Mouse (Mus musculus) hindbrain, embryonic 11.5 days (tissue): ENCODE measurements at regions not wholly inside any gene's neighbourhood (a gene's known extent, or its start where the extent isn't known, plus 50 kb on each side); places are given as distances from the start of the nearest gene placed in this dataset.

Experiments used
- ATAC-seq: fragments of 200-750 bp; cut with Nextera tagmentation; 2 replicates; pipeline ENCODE4 v1.8.0; 2017; ENCODE audit warnings: mild to moderate bottlenecking, moderate TSS enrichment, moderate library complexity; ENCODE audit not compliant: low FRiP score
- DNase-seq: peaks from one replicate; pipeline ENCODE4 v3.0.0-alpha.2; 2015; ENCODE audit warnings: low spot score
- H3K27ac ChIP-seq: fragments of 300-500 bp; sonication (generic); 2 replicates; pipeline ENCODE4 v1.5.1; 2014; ENCODE audit warnings: mild to moderate bottlenecking, low read depth, low read length
- H3K27me3 ChIP-seq: fragments of 300-500 bp; sonication (generic); 2 replicates; pipeline ENCODE4 v1.6.1; 2014; ENCODE audit warnings: mild to moderate bottlenecking, low read length, moderate library complexity, mixed read lengths; ENCODE audit not compliant: control insufficient read depth, insufficient read depth
- H3K36me3 ChIP-seq: fragments of 300-500 bp; sonication (generic); 2 replicates; pipeline ENCODE4 v1.6.1; 2014; ENCODE audit warnings: mild to moderate bottlenecking, low read length, moderate library complexity, mixed read lengths; ENCODE audit not compliant: control insufficient read depth, insufficient read depth
- H3K4me1 ChIP-seq: fragments of 300-500 bp; sonication (generic); replicated peaks from 2 replicates; pipeline ENCODE4 v1.6.1; 2014; ENCODE audit warnings: low read length, mixed read lengths; ENCODE audit not compliant: control insufficient read depth, insufficient read depth
- H3K4me2 ChIP-seq: fragments of 300-500 bp; sonication (generic); replicated peaks from 2 replicates; pipeline ENCODE4 v1.6.1; 2014; ENCODE audit warnings: mild to moderate bottlenecking, low read depth, low read length
- H3K4me3 ChIP-seq: fragments of 300-500 bp; sonication (generic); 2 replicates; pipeline ENCODE4 v1.5.1; 2014; ENCODE audit warnings: low read depth, low read length
- H3K9ac ChIP-seq: fragments of 300-500 bp; sonication (generic); 2 replicates; pipeline ENCODE4 v1.6.1; 2014; ENCODE audit warnings: low read depth, low read length
- H3K9me3 ChIP-seq: fragments of 300-500 bp; sonication (generic); 2 replicates; pipeline ENCODE4 v1.6.1; 2016; ENCODE audit warnings: low read length; ENCODE audit not compliant: control insufficient read depth
- WGBS: fragments of 180-500 bp; shearing (Covaris S2); extraction: QIAGEN DNeasy Blood & Tissue Kit; methylation state at CpG from one replicate; pipeline ENCODE4 v1.1.7; 2014; 5-methylcytosine and 5-hydroxymethylcytosine counted together

DNA sequence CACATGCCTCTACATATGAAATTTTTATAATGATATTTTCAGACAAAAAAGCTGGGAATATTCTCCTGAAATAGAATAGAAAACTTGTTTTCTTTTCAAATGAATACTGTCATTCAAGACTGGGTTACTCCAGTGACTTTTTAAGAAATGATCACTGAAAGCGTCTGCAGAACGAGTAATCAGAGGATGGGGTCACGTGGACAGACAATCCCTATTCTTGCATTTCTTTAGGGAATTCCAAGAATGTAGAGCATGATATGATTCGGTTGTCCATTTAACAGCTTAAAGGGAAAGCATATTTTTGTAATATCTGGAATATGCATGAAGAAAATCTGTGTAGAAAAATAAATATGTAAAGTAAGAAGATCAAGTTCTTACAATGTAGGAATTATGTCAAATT, 65.6 kb downstream of the 4933402N22Rik start:
- no peaks in the 10 kb centered on the region for H3K36me3 ChIP-seq
- H3K4me1 ChIP-seq: no peaks in the 10 kb centered on the region
- WGBS: 80% methylated on average over 4 of the region's 4 CpGs
- no peak overlapping the region for H3K4me2 ChIP-seq
- no peak overlapping the region for H3K4me3 ChIP-seq
- DNase-seq (no peak), ATAC-seq (no peak)
- H3K9me3 ChIP-seq: no peaks in the 10 kb centered on the region
- no peaks in the 10 kb centered on the region for H3K27me3 ChIP-seq
- no peak overlapping the region for H3K27ac ChIP-seq
- H3K9ac ChIP-seq: no peak overlapping the region

DNA sequence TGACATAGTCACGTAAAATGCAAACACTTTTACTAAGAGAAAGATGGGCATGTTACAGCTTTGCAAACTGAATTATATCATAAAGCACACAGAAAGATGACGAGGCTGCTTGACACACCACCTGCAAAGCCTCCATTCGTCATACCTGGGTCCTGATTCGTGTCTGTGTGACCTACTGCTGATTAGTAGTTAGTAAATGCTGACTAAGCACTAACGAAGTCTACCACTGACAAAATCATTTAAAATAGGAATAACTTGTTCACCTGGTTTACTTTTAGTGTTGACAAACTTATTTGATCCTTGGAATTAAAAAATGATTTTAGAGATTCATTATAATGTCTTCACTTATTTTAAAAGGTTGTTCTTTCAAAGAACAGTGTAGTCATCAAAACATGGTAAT, 71.3 kb downstream of the 4933402N22Rik start:
- Histone ChIP-seq H3K9ac (no peak overlapping the region), H3K36me3 (no peaks in the 10 kb centered on the region), H3K4me1 (no peaks in the 10 kb centered on the region), H3K27me3 (no peaks in the 10 kb centered on the region), H3K4me3 (no peak overlapping the region), H3K9me3 (no peaks in the 10 kb centered on the region), H3K4me2 (no peak overlapping the region), H3K27ac (no peak overlapping the region)
- 89% methylated on average over 5 of the region's 5 CpGs for WGBS
- ATAC-seq (no peak), DNase-seq (no peak)

DNA sequence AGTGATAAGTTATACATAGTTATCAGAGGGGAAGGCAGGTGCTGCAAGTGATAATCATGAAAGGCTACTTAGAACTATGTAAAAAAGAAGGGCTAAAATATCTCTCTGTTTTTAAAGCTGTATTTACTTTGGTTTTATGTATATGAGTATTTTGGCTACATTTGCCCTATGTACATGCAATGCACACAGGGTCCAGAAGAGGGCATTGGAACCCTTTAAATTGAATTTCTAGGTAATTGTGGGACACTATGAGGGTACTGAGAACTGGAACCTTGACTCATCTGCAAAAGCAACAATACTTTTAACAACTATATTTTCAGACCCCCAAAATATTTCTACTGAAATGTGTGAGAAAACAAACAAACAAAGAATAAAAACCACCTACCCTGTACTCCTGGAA, 82.9 kb downstream of the 4933402N22Rik start:
- no peak overlapping the region for H3K9ac ChIP-seq
- H3K36me3 ChIP-seq: no peaks in the 10 kb centered on the region
- H3K27ac ChIP-seq: no peak overlapping the region
- ATAC-seq (no peak), DNase-seq (no peak)
- no peaks in the 10 kb centered on the region for H3K9me3 ChIP-seq
- no peak overlapping the region for H3K4me2 ChIP-seq
- H3K27me3 ChIP-seq: no peaks in the 10 kb centered on the region
- H3K4me3 ChIP-seq: no peak overlapping the region
- no peaks in the 10 kb centered on the region for H3K4me1 ChIP-seq

DNA sequence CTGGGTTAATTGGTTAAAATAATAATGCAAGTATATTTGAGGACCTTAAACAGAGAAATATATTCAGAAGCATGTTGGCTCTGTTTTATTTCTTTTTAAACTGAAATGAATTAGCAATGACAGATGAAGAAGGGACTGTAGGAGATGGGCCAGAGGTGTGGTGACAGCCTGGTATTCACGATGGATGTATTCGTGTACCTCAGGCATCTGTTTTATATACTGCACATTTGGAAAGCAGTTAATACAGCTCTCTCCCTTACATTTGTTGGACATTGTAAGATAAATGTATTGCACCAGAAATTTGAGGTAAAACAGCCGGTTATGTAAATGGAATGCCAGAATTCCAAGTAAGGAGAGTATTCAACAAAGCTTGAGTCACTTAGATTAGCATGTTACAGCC, 88.6 kb downstream of the 4933402N22Rik start:
- Histone ChIP-seq H3K27ac (no peak overlapping the region), H3K4me2 (no peak overlapping the region), H3K4me1 (no peaks in the 10 kb centered on the region), H3K9ac (no peak overlapping the region), H3K36me3 (no peaks in the 10 kb centered on the region), H3K4me3 (no peak overlapping the region), H3K27me3 (no peaks in the 10 kb centered on the region), H3K9me3 (no peaks in the 10 kb centered on the region)
- DNase-seq (no peak), ATAC-seq (no peak)
- WGBS: 87% methylated on average over 3 of the region's 3 CpGs

DNA sequence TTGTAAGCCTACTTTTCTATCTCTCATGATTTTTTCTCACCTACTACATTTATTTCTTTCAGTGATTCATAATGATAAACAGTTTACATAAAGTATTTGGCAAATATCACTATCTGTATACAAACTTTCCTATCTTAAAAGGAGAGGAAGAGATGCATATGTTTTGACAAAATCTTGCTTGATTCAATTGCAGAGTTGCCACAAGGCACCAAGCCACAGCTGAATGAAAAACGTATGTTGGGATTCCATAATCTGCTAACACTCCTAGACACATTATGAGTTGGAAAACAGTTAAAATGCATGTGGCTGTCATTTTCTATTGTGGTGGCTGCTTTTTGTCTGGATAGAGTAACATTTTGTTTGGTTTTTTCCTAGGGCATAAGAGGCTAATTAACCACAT, 98.5 kb downstream of the 4933402N22Rik start:
- H3K9ac ChIP-seq: no peak overlapping the region
- DNase-seq (no peak), ATAC-seq (no peak)
- H3K9me3 ChIP-seq: no peaks in the 10 kb centered on the region
- 84% methylated on average over 1 of the region's 1 CpGs for WGBS
- no peaks in the 10 kb centered on the region for H3K36me3 ChIP-seq
- H3K4me1 ChIP-seq: no peaks in the 10 kb centered on the region
- H3K27me3 ChIP-seq: no peaks in the 10 kb centered on the region
- H3K4me3 ChIP-seq: no peak overlapping the region
- H3K27ac ChIP-seq: no peak overlapping the region
- no peak overlapping the region for H3K4me2 ChIP-seq

DNA sequence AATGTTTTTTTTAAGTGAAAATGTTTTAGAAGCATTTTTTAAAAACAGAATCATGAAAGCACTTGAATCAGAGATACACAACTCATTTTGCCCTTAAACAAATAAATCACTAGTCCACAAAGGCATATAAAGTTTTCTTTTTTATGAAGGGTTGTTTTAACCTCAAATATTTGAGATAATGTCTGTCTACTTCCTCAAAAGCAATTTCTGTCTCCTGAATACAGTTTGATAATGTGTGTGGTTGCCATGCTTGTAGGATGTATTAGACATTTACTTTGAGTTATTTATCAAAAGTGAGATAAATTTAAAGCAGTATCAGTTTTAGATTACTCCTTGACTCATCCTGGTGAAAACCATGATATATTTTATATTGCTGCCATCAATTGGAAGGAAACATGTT, 102.6 kb downstream of the 4933402N22Rik start:
- ATAC-seq (no peak), DNase-seq (no peak)
- Histone ChIP-seq H3K9me3 (no peaks in the 10 kb centered on the region), H3K27ac (no peak overlapping the region), H3K4me3 (no peak overlapping the region), H3K27me3 (no peaks in the 10 kb centered on the region), H3K4me2 (no peak overlapping the region), H3K9ac (no peak overlapping the region), H3K36me3 (no peaks in the 10 kb centered on the region), H3K4me1 (no peaks in the 10 kb centered on the region)

DNA sequence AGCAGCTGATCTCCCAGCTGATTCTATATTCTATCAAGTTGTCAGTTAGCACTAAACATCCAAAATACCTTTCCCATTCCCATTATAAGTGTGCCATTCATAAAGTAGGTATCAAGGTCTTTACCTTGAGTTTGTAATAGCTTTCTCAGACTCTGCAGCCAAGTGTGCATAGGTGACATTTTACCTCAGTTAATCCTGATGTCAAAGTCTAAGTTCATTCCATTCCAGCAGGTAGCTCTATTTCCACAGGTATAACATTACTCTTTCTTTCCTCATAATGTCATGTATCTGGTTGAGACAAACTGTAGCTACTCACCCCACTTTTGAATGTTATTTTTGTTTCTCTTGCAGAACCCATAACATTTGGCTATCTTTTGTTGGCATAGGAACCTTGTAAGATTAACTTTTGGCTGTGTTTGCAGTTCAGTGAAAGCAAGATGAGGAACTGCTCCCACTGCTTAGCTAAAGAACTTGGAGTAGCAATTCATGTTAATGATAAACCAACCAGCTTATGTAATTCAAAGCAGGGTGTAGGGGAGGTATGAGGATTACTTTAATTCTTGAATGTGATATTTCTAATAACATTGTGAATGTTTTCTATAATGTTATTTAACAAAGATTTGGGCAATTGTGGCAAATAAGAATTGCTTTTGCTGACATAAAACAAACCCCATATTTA, 107.0 kb downstream of the 4933402N22Rik start:
- H3K36me3 ChIP-seq: no peaks in the 10 kb centered on the region
- no peaks in the 10 kb centered on the region for H3K4me1 ChIP-seq
- no peaks in the 10 kb centered on the region for H3K9me3 ChIP-seq
- no peak for DNase-seq
- no peak overlapping the region for H3K9ac ChIP-seq
- no peak overlapping the region for H3K4me2 ChIP-seq
- no peak overlapping the region for H3K27ac ChIP-seq
- no peak overlapping the region for H3K4me3 ChIP-seq
- ATAC-seq: no peak
- no peaks in the 10 kb centered on the region for H3K27me3 ChIP-seq

DNA sequence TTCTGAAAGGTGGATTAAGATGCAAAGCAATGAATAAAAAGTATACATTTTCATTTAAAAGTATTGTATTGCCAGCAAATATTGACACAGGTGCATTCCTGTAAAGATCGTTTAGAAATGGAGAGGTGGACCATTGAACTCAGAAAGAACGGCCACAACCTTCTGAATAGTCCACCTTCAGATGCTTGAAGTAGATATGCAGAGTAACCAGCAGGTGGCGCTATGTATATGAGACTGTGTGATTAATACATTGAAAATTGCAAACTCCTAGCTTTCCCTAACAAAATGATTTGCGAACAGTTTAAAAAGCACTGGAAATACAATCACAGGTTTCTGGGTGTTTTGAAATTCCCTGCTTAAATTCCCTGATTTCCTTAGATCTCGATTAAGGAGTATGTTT, 112.2 kb downstream of the 4933402N22Rik start:
- 21% methylated on average over 5 of the region's 5 CpGs for WGBS
- Histone ChIP-seq H3K9ac (no peak overlapping the region), H3K27me3 (no peaks in the 10 kb centered on the region), H3K4me1 (no peaks in the 10 kb centered on the region), H3K4me3 (no peak overlapping the region), H3K36me3 (no peaks in the 10 kb centered on the region), H3K9me3 (no peaks in the 10 kb centered on the region), H3K4me2 (no peak overlapping the region), H3K27ac (no peak overlapping the region)
- ATAC-seq: peak; percentile 79; the same call in 1 of the 2 replicates
- DNase-seq: peak; percentile 76

DNA sequence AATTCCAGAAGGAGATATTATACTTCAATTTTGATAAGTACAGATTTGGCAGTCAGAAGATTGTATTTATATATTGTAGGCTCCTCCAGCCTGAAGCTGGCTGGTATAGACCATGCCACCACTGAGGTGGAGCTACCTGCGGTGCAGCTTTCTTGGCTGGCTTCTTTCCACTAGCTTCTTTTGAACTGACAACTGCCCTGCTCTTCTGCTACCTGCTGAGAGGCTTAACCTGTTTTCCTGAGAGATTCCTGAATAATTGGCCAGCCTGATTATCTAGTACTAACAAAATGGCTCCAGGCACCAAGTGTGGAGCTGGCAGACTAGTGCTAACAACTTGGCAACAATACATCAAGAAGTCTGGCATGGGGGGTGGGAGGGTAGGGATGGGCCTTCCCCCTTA, 132.0 kb downstream of the 4933402N22Rik start:
- no peaks in the 10 kb centered on the region for H3K4me1 ChIP-seq
- no peak overlapping the region for H3K9ac ChIP-seq
- no peaks in the 10 kb centered on the region for H3K27me3 ChIP-seq
- 90% methylated on average over 1 of the region's 1 CpGs for WGBS
- no peak for DNase-seq
- H3K27ac ChIP-seq: no peak overlapping the region
- H3K4me2 ChIP-seq: no peak overlapping the region
- H3K9me3 ChIP-seq: no peaks in the 10 kb centered on the region
- no peak overlapping the region for H3K4me3 ChIP-seq
- H3K36me3 ChIP-seq: no peaks in the 10 kb centered on the region
- ATAC-seq: no peak
